Mouse (Mus musculus) liver, embryonic 16.5 days (tissue): ENCODE measurements at regions not wholly inside any gene's neighbourhood (a gene's known extent, or its start where the extent isn't known, plus 50 kb on each side); places are given as distances from the start of the nearest gene placed in this dataset.

Experiments used
- ATAC-seq: fragments of 200-750 bp; cut with Nextera tagmentation; 2 replicates; pipeline ENCODE4 v1.8.0; 2017; ENCODE audit warnings: low read depth, mild to moderate bottlenecking, moderate number of reproducible peaks, moderate library complexity
- H3K27ac ChIP-seq: fragments of 300-500 bp; sonication (generic); 2 replicates; pipeline ENCODE4 v1.5.1; 2014; ENCODE audit warnings: mild to moderate bottlenecking, low read length
- H3K27me3 ChIP-seq: fragments of 300-500 bp; sonication (generic); 2 replicates; pipeline ENCODE4 v1.6.1; 2014; ENCODE audit warnings: low read depth, low read length, mixed read lengths; ENCODE audit not compliant: control insufficient read depth, insufficient read depth
- H3K36me3 ChIP-seq: fragments of 300-500 bp; sonication (generic); 2 replicates; pipeline ENCODE4 v1.6.1; 2014; ENCODE audit warnings: mild to moderate bottlenecking; ENCODE audit not compliant: control insufficient read depth, insufficient read depth
- H3K4me1 ChIP-seq: fragments of 300-500 bp; sonication (generic); 2 replicates; pipeline ENCODE4 v1.6.1; 2014; ENCODE audit warnings: low read depth, low read length, mixed read lengths; ENCODE audit not compliant: control insufficient read depth
- H3K4me2 ChIP-seq: fragments of 300-500 bp; sonication (generic); 2 replicates; pipeline ENCODE4 v1.6.1; 2014; ENCODE audit warnings: low read depth, low read length, mixed read lengths
- H3K4me3 ChIP-seq: fragments of 300-500 bp; sonication (generic); 2 replicates; pipeline ENCODE4 v1.5.1; 2014; ENCODE audit warnings: low read depth, mild to moderate bottlenecking, low read length
- H3K9ac ChIP-seq: fragments of 300-500 bp; sonication (generic); 2 replicates; pipeline ENCODE4 v1.6.1; 2014; ENCODE audit warnings: low read depth, low read length
- H3K9me3 ChIP-seq: fragments of 300-500 bp; sonication (generic); replicated peaks from 2 replicates; pipeline ENCODE4 v1.6.1; 2016; ENCODE audit warnings: low read length; ENCODE audit not compliant: control insufficient read depth
- WGBS: fragments of 180-500 bp; shearing (Covaris S2); extraction: QIAGEN DNeasy Blood & Tissue Kit; methylation state at CpG from one replicate; pipeline ENCODE4 v1.1.7; 2014; ENCODE audit not compliant: insufficient replicate concordance; 5-methylcytosine and 5-hydroxymethylcytosine counted together

DNA sequence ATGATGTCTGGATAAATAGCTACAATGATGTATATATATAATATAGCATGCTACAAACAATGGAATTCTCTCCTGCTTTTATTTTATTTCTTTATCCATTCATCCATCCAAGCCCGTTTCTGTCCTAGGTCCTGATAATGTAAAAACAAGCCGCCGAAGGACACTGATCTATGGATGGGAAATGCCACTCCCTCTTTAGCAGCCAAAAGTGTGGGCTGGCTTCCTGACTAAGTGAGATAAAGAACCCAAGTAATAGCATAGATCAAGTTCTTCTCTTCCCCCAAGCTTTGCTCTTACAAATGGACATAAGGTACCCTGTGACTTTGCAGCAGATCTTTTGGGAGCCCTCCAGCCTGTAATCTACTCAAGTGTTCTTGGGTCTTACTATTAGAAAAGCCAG, 81.3 kb upstream of the Onecut1 start:
- Histone ChIP-seq H3K9me3 (no peaks in the 10 kb centered on the region), H3K4me2 (no peak overlapping the region), H3K9ac (no peak overlapping the region), H3K36me3 (no peaks in the 10 kb centered on the region), H3K4me1 (no peaks in the 10 kb centered on the region), H3K27ac (no peak overlapping the region), H3K4me3 (no peak overlapping the region), H3K27me3 (no peaks in the 10 kb centered on the region)
- ATAC-seq: no peak
- WGBS: 27% methylated on average over 3 of the region's 3 CpGs

- peak; percentile 73 for ATAC-seq
- WGBS: 21% methylated on average over 1 of the region's 1 CpGs
- Histone ChIP-seq H3K9ac (no peak overlapping the region), H3K4me1 (peaks cover 2% of the 10 kb centered on the region; the same call in 1 of the 2 replicates), H3K9me3 (no peaks in the 10 kb centered on the region), H3K36me3 (no peaks in the 10 kb centered on the region), H3K27me3 (no peaks in the 10 kb centered on the region), H3K27ac (no peak overlapping the region), H3K4me3 (no peak overlapping the region), H3K4me2 (no peak overlapping the region)
These were observed 68.3 kb upstream of the Onecut1 start for GRCm38 (mm10) chr9:74793394-74793793.

GRCm38 (mm10) chr9:74795994-74796393, 65.7 kb upstream of the Onecut1 start:
- no peaks in the 10 kb centered on the region for H3K36me3 ChIP-seq
- no peak for ATAC-seq
- no peaks in the 10 kb centered on the region for H3K27me3 ChIP-seq
- H3K4me2 ChIP-seq: no peak overlapping the region
- H3K4me3 ChIP-seq: no peak overlapping the region
- peaks cover 2% of the 10 kb centered on the region; the same call in 1 of the 2 replicates for H3K4me1 ChIP-seq
- H3K9ac ChIP-seq: no peak overlapping the region
- 18% methylated on average over 4 of the region's 4 CpGs for WGBS
- no peak overlapping the region for H3K27ac ChIP-seq
- H3K9me3 ChIP-seq: no peaks in the 10 kb centered on the region; the same call in 1 of the 2 replicates

- no peaks in the 10 kb centered on the region; the same call in 1 of the 2 replicates for H3K9me3 ChIP-seq
- no peak overlapping the region for H3K4me2 ChIP-seq
- no peak overlapping the region for H3K9ac ChIP-seq
- WGBS: 59% methylated on average over 5 of the region's 5 CpGs
- H3K27ac ChIP-seq: no peak overlapping the region
- no peak overlapping the region for H3K4me3 ChIP-seq
- no peaks in the 10 kb centered on the region for H3K27me3 ChIP-seq
- ATAC-seq: no peak
- H3K4me1 ChIP-seq: peaks cover 2% of the 10 kb centered on the region; the same call in 1 of the 2 replicates
- H3K36me3 ChIP-seq: no peaks in the 10 kb centered on the region
These were observed 64.4 kb upstream of the Onecut1 start for GRCm38 (mm10) chr9:74797272-74797844.

DNA sequence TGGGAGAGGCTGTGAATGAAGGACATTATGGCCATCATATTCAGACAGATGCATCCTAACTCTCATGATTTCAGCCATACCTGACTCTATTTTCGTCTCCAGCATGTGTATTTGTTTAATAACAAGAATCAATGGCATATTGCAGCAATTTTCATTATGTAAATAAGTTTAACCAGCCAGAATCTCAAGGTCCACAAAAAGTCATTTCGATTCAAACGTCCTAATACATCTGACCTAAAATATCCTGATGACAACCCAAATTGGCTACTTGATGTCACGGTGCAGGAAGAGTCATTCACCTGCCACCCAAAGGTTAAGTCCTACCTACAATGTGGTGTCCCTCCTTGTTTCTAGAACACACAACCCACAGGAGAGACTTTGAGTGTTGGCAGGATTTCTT, 60.6 kb upstream of the Onecut1 start:
- no peak for ATAC-seq
- H3K4me1 ChIP-seq: no peaks in the 10 kb centered on the region
- WGBS: 45% methylated on average over 4 of the region's 4 CpGs
- no peaks in the 10 kb centered on the region; the same call in 1 of the 2 replicates for H3K9me3 ChIP-seq
- H3K36me3 ChIP-seq: no peaks in the 10 kb centered on the region
- no peak overlapping the region for H3K4me2 ChIP-seq
- H3K4me3 ChIP-seq: no peak overlapping the region
- H3K9ac ChIP-seq: no peak overlapping the region
- H3K27ac ChIP-seq: no peak overlapping the region
- no peaks in the 10 kb centered on the region for H3K27me3 ChIP-seq

GRCm38 (mm10) chr9:74811437-74811836, 50.3 kb upstream of the Onecut1 start:
- no peaks in the 10 kb centered on the region for H3K4me1 ChIP-seq
- H3K27ac ChIP-seq: no peak overlapping the region
- no peaks in the 10 kb centered on the region for H3K36me3 ChIP-seq
- WGBS: 39% methylated on average over 8 of the region's 8 CpGs
- H3K4me2 ChIP-seq: no peak overlapping the region
- H3K4me3 ChIP-seq: no peak overlapping the region
- ATAC-seq: no peak
- H3K9me3 ChIP-seq: no peaks in the 10 kb centered on the region
- H3K9ac ChIP-seq: no peak overlapping the region
- no peaks in the 10 kb centered on the region for H3K27me3 ChIP-seq
